Mouse (Mus musculus): ENCODE data around the gene Osm.

The Osm gene

DNA sequence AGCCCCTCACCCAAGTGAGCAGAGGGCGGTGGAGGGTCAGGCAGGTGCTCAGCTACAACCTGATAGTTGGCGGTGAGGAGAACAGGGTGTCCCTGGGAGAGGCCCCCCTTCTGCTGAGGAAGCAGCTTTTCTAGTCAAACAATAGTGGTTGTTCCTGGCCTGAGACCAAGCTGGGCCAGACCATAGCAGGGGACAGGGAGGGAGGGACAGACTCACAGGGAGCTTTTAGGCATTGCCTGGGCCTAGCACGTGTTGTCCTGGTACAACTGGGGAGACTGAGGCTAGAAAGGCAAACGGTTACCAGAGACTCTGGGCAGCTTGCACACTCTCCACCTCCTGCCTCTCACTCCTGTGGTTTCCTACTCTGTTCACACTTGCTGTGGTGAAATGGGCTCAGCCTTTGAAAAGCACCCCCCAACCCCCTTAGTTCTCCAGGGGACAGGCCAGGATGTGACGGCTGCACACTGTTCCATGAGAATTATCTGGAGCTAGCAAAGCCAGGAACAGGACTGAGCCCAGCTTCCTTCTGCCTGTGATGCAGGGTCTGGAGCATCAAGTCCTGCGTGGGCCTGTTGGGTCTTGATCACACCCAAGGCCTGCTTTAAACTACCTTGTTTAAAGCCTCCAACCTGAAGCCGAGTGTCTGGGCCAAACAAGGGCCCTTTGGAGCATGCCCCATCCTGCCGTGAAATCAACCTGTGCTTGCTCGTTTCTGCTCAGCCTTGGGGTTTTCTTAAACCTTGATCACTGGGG is 19.8 kb upstream of the Osm start:
- peak; percentile 90 for DNase-seq

DNA sequence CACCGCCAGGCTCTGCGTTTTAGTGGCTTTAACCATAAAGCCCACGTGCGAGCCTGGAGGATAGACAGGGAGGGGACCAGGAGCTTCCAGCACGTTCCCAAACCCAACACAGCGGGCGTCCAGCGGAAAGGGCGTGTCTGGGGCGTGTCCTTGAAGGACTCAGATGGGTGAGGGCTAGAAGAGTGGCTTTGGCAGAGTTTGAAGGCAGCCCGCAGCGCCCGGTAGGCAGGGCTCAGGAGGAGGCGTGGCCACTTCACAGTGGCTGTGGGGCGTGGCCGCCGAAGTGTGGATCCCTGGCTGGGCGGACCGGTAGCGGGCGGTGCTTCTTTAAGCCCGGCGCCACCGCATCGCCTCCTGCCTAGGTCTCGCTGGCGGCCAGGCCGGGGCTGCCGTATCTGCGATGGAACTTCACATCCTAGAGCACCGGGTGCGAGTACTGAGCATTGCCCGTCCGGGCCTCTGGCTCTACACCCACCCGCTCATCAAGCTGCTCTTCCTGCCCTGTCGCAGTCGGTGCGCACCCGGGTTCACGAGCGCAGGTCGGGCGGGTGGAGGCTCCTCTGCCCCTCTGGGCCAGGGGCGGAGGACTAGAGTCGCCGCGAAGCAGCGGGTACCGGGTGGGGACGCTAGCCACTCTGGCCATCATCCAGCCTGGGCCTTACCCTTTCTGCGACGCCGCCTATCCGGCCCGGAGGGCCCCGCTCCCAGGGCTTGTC is 18.1 kb upstream of the Osm start, which contains the start of gene Castor1:
Gene Castor1, plus strand, starts transcription at position 312 of the 716 bp plus-strand sequence.
- DNase-seq: peak; percentile 99

DNA sequence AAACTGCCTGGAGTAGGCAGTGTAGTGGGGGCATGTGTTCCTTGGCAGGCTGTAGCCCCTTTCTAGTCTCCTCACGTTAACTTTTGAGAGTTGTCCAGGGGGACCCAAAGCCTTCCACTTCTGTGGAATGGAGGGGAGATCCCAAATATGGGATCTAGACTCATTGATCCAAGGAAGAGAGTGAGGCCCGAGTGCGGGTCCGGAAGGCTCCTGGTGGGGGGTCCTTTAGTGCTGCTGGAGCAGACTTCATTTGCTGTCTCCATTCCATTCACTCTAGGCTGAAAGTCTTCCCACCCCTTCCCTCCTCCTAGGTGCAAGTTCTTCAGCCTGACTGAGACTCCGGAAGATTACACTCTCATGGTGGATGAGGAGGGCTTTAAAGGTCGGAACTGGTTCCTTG is 17.6 kb upstream of the Osm start:
- DNase-seq: no peak

DNA sequence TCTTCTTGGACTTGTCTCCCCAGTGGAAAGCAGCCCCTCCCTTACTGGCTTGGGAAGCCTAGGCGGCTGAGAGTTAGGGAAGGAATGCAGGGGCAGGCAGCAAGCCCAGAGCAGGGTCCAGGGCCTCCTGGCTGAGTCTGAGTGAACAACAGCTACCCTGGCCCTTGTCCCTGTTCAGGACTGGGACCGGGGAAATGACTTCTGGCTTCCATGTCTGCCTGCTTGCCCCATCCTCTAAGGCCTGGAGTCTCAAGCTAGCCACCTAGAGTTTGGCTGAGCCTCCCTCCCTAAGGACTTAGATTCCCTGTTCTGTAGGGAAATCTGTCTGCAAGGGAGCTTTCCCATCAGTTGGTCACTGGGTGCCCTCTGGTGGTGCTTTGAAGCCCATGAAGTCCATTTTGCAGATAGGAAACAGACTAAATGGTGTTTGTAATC is 16.9 kb upstream of the Osm start:
- peak; percentile 94 for DNase-seq

DNA sequence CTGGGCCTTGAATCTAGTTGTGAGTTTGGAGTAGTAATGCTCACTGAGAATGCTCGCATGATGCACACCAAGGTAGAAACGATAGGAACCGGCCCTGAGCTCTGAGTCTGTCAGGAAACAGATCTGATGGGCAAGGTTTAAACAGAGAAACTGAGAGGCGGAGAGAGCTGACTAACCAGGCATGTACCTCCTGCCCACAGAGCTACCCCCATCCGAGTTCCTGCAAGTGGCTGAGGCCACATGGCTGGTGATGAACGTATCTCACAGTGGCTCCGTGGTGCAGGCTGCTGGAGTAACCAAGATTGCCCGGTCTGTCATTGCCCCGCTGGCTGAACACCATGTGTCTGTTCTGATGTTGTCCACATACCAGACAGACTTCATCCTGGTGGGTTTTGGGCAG is 16.3 kb upstream of the Osm start:
- no peak for DNase-seq

DNA sequence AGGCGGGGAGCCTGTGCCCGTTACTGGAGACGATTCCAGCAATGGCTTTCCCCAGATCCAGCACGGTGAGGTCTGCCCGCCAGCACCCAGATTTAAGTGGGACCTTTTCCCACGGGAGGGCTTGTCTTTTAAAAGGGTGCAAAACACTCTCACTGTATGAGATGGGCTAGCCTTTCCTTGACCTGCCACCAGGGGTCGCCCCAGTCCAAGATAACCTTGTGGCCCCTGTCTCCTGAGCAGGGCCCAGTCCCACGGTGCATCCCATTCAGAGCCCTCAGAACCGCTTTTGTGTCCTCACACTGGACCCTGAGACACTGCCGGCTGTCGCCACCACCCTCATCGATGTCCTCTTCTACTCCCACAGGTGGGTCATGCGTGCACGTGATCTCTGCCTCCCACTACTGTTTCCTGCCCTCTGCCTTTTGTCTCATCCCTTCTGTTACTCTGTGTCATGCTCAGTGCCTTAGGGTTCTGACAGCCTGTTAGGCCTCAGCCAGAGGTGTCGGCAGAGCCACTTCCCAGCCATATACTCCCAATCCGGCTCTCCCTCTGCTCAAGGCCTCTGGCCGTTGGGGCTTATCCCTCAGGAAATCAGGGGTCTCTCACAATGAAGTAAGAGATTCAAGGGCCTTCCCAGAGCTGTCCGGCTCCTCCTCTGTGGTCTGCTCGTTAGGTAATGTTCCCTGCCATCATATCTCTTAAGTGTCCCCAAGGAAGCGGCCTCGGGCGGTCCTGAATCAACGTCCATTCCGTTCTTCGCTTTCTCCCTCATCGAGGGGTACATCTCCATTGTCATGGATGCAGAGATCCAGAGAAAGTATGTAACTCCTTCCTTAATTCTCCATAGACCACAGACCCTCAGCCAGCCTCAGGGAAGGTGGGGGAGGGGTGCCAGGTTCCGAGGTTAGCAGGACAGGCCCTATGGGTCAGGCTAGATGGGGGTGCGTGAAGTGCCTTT is 15.5 kb upstream of the Osm start:
- DNase-seq: peak; percentile 85

DNA sequence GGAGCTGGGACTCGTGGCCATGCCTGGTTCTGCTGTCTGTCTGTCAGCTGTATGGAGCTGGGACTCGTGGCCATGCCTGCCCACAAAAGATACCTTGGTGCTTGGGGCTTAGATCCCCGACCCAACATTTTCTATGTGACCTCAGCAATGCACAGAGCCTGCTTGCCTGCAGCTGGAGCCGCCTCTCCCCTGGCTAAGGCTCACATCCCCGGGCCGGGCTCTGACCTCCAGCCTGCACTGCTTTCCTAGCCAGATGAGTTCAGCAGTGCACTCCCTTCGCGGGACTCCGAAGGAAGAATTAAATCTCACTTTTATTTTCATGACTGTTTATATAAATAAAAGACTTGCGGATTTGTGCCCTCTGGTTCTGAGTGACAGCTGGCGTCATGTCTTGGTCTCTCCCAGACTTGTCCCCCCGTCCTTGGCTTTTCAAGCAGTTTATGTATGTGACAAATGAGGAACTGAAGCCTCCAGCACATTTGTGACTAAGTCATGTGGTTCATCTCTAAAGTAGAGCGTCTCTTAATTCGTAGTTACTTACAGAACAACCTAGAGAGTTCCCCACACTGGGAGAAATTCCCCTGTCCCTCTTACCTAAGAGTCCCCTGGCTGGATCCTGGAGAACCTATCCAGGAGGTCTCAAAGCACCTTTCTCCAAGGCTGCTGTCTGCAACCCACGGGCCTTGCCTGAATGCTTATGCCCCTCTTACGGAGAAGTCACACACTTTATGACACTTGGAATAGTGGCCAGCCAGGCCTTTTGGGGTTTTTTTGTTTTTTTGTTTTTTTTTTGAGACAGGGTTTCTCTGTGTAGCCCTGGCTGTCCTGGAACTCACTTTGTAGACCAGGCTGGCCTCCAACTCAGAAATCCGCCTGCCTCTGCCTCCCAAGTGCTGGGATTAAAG is 13.9 kb upstream of the Osm start:
- DNase-seq: no peak

DNA sequence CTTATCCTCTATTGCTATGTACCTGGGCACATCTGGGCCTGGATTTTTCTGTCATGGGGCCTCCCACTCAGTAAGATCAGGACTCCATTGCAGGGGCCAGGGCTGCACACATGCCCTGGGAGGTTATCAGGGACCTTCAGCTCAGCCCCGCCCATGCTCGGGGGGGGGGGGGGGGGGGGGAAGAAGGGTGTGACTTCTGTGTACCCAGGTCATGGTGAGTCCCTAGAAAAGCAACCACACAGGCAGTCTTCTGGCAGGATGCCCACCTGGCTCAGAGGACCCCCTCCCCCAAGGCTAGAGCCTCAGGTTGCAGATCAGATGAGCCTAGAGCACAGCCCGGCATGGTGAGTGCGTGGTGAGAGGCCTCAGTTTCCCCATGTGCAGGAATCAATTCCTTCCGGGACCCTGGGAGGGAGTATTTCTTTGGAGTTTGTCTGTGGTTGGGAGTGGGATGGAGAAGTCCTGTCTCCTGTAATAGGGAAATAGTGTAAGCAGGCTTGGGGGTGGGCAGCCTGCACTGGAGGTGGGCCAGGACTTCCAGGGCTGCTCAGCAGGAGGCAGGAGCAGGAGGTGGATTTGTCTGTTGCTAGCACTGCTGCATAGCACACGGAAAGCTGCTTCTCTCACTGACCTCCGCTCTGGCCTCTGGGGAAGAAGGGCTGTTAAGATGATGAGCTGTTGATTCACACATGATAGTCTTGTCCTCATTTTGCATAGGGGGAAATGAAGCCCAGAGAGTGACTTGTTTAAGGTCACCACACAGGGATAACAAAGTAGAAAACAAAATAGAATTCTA is 12.6 kb upstream of the Osm start:
- DNase-seq: no peak

DNA sequence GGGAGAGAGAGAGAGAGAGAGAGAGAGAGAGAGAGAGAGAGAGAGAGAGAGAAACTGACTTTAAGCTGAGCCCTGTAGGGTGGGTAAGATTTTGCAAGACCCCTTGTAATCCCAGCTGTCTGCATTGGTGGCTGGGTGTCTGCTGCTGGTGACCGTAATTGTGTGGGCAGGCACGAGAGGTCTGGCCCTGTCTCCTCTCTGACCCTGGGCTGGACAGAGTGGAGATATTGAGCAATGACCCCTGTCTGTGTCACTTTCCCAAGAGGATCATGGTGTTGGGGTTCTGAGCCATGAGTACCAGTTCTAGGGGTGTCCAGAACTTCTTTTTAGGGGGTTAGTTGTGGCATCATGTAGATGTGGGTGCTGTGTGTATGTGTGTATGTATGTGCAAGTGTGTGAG is 12.0 kb upstream of the Osm start:
- DNase-seq: no peak

DNA sequence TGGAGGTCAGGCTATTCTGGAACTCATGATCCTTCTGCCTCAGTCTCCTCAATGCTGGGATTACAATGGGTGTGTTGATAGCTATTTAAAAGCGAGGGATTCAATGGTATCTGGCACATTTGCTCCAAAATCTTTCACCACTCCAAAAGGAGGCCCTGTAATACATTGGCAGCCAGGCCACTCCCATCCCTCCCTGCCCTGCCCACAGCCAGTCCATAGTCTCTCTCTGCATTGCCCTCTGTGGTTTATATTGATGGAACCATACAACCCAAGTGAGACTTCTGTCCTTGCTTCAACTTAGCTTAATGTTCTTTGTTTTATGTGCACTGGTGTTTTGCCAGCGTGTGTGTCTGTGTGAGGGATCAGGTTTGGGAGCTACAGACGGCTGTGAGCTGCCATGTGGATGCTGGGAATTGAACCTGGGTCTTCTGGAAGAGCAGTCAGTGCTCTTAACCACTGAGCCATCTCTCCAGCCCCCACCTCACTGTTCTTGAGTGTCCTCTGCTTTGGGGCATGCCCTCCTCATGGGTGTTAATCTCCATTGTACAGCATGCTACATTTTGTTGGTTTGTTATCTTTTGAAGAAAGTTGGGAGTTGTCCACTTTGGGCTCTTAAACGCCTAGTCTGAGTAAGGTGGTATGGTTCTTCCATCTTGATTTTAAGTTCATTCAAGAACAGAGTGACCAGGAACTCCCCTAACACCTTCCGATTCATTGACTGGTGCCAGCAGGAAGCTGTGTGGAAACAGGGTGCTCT is 9.5 kb upstream of the Osm start:
- DNase-seq: no peak

DNA sequence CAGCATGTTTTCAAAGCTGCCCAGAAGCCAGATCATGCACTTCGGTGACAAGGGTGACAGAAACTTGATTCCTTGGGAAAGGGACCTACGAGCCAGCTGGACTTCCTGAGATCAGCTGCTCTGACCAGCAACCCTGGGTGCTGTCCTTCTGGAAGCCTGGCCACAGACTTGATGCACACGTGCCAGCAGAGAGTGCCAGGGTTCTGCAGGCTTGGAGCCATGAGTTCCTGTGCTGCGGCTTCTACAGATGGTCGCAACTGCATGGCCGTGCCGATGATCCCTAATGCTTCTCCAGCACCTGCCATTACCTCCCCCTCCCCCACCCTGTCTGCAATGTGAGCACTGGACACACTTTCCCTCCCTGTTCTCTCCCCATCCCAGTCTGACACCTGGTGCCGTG is 7.8 kb upstream of the Osm start:
- DNase-seq: peak; percentile 18

DNA sequence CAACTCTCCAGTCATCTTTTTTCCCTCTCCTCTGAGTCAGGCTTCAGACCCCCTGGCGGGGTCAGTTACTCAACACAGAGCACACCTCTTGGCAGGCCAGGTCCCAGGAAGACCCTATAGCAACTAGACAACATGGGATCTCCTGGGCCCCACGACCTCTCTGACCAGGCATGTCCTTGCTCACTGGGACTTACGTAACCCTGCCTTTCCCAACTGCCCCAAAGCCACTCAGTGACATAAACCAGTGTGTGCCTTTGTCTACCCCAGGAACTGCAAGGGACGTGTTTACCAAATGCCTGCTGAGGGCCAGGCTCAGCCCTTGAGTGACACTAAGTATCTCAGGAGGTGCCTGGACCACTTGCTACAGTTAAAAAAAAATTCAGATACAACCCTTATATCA is 6.4 kb upstream of the Osm start:
- DNase-seq: no peak

DNA sequence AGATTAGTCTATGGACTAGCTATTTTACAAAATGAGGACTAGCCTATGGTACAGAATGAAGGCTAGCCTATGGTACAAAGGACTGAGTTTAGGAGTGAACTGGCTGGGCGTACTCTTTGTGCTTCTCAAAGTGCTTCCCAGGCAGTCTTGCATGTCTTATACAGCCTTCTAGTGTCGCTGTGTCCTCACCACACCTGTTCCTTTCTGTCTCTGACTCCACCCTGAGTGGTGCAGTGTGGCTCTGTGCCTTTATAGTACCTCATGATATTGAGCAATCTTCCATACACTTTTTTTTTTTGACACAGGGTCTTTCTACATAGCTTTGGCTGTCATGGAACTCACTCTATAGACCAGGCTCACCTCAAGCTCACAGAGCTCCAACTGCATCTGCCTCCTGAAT is 4.8 kb upstream of the Osm start:
- no peak for DNase-seq

DNA sequence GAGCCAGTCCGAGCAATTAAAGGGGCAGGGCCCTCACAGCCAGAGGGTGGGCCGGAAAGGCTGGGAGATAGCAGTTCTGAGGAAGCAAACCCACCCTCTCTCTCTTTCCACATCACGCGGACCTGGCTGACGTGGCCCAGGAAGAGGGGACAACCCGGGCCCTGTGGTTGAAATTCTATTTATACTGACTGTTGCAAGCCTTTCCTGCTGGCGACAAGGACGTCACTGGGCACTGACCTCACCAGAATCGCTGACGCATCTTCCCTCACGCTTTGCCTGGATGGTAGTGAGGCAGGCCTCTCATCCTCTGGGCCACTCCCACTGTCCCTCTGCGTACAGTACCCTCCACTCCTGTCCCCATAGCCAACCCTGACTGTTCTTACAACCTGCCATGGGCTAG is 3.6 kb upstream of the Osm start:
- no peak for DNase-seq

DNA sequence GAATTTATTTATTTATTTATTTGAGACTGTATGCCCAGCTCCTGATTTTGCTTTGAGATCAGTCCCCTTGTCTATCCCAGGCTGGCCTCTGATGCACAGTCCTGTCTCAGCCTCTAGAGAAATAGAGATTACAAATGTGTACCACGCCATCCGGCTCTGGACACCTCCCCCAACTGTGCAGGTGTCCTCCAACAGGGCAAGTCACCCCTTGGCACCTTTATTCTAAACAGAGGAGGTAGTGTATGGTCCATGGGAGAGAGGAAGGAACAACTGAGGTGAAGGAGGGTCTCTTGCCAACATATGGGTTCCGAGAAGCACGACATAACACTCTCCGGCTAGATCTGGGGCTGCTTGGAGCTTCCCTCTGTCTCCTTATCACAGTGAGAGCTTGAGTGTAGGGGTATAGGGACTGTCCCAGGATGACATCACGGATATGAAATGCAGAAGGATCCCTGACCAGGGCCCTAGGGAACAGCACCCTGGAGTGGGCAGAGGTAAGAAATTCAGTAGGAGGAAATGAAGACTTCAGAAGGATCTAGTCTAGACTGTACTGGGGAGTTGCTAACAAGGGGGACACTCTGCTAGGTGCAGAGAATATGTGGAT is 1.1 kb upstream of the Osm start:
- DNase-seq: no peak

DNA sequence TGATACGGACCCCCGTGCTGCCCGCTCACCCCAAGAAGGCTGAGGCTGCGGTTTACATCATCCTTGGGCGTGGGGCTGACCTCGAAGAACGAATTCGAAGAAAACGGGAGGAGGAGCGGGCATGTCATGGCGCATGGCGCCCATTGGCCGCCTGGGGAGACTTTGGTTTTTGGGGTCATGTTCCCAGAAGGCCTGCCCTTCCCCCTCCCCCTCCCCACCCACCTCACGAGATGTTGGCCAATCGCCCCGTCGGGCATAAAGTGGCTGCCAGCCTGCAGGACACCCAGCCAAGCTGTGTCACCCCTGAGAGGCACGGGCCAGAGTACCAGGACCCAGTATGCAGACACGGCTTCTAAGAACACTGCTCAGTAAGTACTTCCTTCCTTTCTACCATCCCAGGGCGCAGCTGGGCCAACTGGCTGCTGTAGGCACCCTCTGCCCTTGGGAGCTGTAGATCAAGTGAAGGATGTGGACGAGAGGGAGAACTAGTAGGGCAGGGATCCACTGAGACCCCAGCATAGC is 387 bp downstream of the Osm start:
- no peak for DNase-seq

DNA sequence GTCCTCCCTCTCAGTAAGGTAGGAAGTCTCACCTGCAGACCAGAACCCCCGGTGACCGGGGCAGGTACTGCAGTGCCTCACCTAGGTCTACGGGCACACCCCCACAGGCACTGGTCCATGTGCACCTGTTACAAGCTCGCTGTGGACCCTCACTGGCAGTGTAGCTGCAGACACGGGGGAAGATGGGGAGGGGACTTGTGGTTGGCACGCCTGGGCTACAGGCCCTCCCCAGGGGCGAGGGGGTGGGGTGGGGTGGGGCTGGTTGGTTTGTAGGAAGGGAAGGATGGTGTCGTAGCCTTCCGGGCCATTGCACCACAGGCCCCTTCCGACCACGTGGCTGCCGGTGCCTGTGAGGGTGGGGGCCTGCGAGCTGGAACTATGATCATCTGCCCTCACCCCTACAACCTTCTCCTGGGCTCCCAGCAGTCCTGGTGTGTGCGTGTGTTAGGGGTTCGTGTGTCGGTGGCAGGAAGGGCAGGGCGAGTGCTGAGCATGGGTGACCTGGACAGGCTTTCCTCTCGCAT is 1.2 kb downstream of the Osm start:
- no peak for DNase-seq

DNA sequence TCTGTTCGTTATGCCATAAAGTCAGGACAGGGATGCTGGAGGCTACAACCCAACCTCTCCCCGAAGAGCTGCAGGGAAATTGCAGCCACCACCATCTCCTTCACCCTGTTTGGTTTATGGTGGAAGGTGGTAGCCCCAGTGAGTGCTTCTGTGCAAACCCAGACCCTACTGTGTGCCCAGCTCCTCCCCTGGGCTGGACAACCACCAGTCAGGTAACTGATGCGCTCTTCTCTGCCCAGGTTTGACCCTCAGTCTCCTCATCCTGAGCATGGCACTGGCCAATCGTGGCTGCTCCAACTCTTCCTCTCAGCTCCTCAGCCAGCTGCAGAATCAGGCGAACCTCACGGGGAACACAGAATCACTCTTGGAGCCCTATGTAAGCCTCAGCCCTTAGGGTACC is 1.9 kb downstream of the Osm start:
- DNase-seq: no peak

DNA sequence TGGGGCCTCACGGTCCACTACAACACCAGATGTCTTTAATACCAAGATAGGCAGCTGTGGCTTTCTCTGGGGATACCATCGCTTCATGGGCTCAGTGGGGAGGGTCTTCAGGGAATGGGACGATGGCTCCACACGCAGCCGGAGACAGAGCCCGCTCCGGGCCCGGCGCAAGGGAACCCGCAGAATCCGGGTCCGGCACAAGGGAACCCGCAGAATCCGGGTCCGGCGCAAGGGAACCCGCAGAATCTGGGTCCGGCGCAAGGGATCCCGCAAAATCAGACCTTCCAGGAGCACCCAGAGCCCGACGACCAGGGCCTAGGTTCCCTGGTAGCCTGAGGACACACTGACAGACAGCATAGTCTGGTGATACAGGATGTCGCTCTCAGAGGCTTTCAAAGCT is 3.5 kb downstream of the Osm start:
- DNase-seq: no peak

DNA sequence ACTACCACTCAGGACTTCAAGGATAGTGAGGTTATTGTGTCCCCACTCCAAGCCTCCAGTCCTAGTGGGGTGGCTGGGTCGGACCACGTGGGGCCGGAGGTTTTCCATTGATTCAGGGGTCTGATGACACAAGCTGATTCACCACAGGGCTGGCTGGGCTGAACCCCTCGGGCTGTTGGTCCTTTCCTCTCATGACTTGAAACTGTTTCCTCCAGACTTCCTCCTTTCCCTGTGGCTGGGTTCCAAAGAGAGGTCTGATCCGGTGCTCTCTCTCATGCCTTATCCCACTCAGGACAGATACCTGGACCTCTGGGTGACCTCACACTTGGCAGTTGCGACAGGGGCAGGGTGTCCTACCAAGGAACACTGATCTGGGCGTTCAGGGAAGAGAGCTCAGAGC is 3.9 kb downstream of the Osm start:
- no peak for DNase-seq

Data from kidney, adult 9 months (tissue).